In the genomic region with DNA sequence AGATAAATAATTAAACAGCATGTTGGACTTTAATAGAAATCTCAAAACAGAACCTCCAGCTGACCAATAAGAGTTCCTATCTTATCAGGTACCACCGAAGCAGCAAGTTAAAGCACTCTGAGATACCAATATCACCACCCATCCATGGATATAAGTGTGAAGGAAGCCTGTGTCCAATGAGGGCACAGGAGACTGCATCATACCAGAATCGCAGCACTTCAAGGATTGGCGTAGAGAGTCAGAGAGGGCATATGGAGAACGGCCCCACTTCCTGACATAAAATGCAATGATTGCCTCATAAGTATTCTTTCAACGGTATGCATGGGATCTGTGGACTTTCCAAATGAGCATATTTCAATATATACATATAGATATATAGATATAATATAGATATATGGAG, we compare ENCODE assay signal across 32 mouse cellular contexts. TPM values are rescaled to one million over a fixed set of nuclear protein-coding genes. Genes with fewer than 3 reads are reported as not detected.
"Had no signal": no experiment of that assay in that cellular context is flagged by ENCODE, and none has a peak within 500 bp of the region (broad histone marks: within the 10 kb centered on the region; RNA-seq: fewer than 3 reads in every experiment).

No protein-coding gene starts in this region.

- H3K27me3 ChIP-seq: kidney, embryonic 15.5 days; limb, embryonic 12.5 days; limb, embryonic 15.5 days; megakaryocyte, embryonic 14.5 days; midbrain, embryonic 13.5 days; neural tube, embryonic 13.5 days had no signal

- DNase-seq: kidney, adult 18-20 months; kidney, postnatal 14 days; kidney, postnatal 4 days; left cerebral cortex, postnatal 4 days; liver, postnatal 0 days; lung, embryonic 14.5 days; retina, postnatal 1 day; right cerebral cortex, postnatal 25 days; thymus, adult 2 months; thymus, postnatal 25 days had no signal

- H3K4me3 ChIP-seq: kidney, embryonic 15.5 days; limb, embryonic 12.5 days; limb, embryonic 15.5 days; megakaryocyte, embryonic 14.5 days; midbrain, embryonic 10.5 days; midbrain, embryonic 13.5 days; myocyte; neural tube, embryonic 13.5 days had no signal

- H3K9ac ChIP-seq: kidney, embryonic 15.5 days; limb, embryonic 12.5 days; limb, embryonic 15.5 days; liver, embryonic 14.5 days; liver, postnatal 0 days; lung, embryonic 14.5 days; midbrain, embryonic 13.5 days; neural tube, embryonic 13.5 days had no signal

- H3K4me2 ChIP-seq: kidney, embryonic 15.5 days; limb, embryonic 12.5 days; limb, embryonic 15.5 days; liver, embryonic 11.5 days; lung, embryonic 14.5 days; midbrain, embryonic 13.5 days; neural tube, embryonic 13.5 days had no signal

- H3K27ac ChIP-seq: kidney, embryonic 15.5 days; limb, embryonic 12.5 days; limb, embryonic 15.5 days; liver, embryonic 14.5 days; midbrain, embryonic 10.5 days; midbrain, embryonic 13.5 days; neural tube, embryonic 13.5 days had no signal

- H3K4me1 ChIP-seq: kidney, embryonic 15.5 days; limb, embryonic 12.5 days; limb, embryonic 15.5 days; megakaryocyte, embryonic 14.5 days; midbrain, embryonic 10.5 days; midbrain, embryonic 13.5 days; neural tube, embryonic 13.5 days had no signal

- H3K36me3 ChIP-seq: kidney, embryonic 15.5 days; limb, embryonic 12.5 days; limb, embryonic 15.5 days; midbrain, embryonic 10.5 days; midbrain, embryonic 13.5 days; neural tube, embryonic 13.5 days had no signal

- ATAC-seq: liver, postnatal 0 days; midbrain, embryonic 13.5 days; midbrain, embryonic 16.5 days had no signal

- H3K9me3 ChIP-seq: kidney, embryonic 15.5 days; limb, embryonic 12.5 days; limb, embryonic 15.5 days; midbrain, embryonic 10.5 days; midbrain, embryonic 13.5 days; neural tube, embryonic 13.5 days had no signal

RNA-seq across cellular contexts. Expression of gene Ctsg, which starts 2.6 kb away (rescaled TPM):
- total RNA-seq: layer of hippocampus, adult 18-20 months; layer of hippocampus, postnatal 14 days; left cerebral cortex, adult 8-10 months; left cerebral cortex, postnatal 14 days; monocyte, adult 5-6 weeks; neutrophil, adult 5-6 weeks had no signal
- polyA plus RNA-seq: limb, embryonic 12.5 days; lung, embryonic 14.5 days; midbrain, embryonic 10.5 days; midbrain, embryonic 13.5 days; midbrain, embryonic 16.5 days; neural tube, embryonic 13.5 days; small intestine, adult 2 months had no signal

RNA-seq across cellular contexts. Expression of gene Gzme, which starts 15.4 kb away (rescaled TPM):
- total RNA-seq: layer of hippocampus, adult 18-20 months; layer of hippocampus, postnatal 14 days; left cerebral cortex, adult 8-10 months; left cerebral cortex, postnatal 14 days; left cerebral cortex, postnatal 4 days; monocyte, adult 5-6 weeks; neutrophil, adult 5-6 weeks had no signal
- polyA plus RNA-seq: kidney, embryonic 15.5 days; limb, embryonic 12.5 days; limb, embryonic 15.5 days; liver, embryonic 11.5 days; liver, embryonic 14.5 days; liver, postnatal 0 days; lung, embryonic 14.5 days; lung, postnatal 0 days; macrophage; midbrain, embryonic 10.5 days; midbrain, embryonic 13.5 days; midbrain, embryonic 16.5 days; neural tube, embryonic 13.5 days; small intestine, adult 2 months; spleen, adult 2 months; stomach, embryonic 16.5 days; thymus, adult 2 months had no signal

RNA-seq across cellular contexts. Expression of gene Mcpt8, which starts 19.9 kb away (rescaled TPM):
- total RNA-seq: layer of hippocampus, adult 18-20 months; layer of hippocampus, postnatal 14 days; left cerebral cortex, adult 8-10 months; left cerebral cortex, postnatal 14 days; left cerebral cortex, postnatal 4 days had no signal
- polyA plus RNA-seq: limb, embryonic 12.5 days; liver, embryonic 11.5 days; midbrain, embryonic 10.5 days; midbrain, embryonic 13.5 days; midbrain, embryonic 16.5 days; neural tube, embryonic 13.5 days; small intestine, adult 2 months; thymus, adult 2 months had no signal

RNA-seq across cellular contexts. Expression of gene Gzmd, which starts 27.4 kb away (rescaled TPM):
- total RNA-seq: layer of hippocampus, adult 18-20 months; layer of hippocampus, postnatal 14 days; left cerebral cortex, adult 8-10 months; left cerebral cortex, postnatal 14 days; left cerebral cortex, postnatal 4 days; monocyte, adult 5-6 weeks; neutrophil, adult 5-6 weeks had no signal
- polyA plus RNA-seq: kidney, embryonic 15.5 days; limb, embryonic 12.5 days; limb, embryonic 15.5 days; liver, embryonic 11.5 days; liver, embryonic 14.5 days; liver, postnatal 0 days; lung, embryonic 14.5 days; lung, postnatal 0 days; macrophage; midbrain, embryonic 10.5 days; midbrain, embryonic 13.5 days; midbrain, embryonic 16.5 days; neural tube, embryonic 13.5 days; small intestine, adult 2 months; spleen, adult 2 months; stomach, embryonic 16.5 days; thymus, adult 2 months had no signal

RNA-seq across cellular contexts. Expression of gene Mcpt4, which starts 42.9 kb away (rescaled TPM):
- total RNA-seq: layer of hippocampus, postnatal 14 days; left cerebral cortex, adult 8-10 months; left cerebral cortex, postnatal 14 days; monocyte, adult 5-6 weeks; neutrophil, adult 5-6 weeks had no signal
- polyA plus RNA-seq: kidney, embryonic 15.5 days; limb, embryonic 12.5 days; liver, embryonic 11.5 days; lung, embryonic 14.5 days; macrophage; midbrain, embryonic 10.5 days; midbrain, embryonic 13.5 days; midbrain, embryonic 16.5 days; neural tube, embryonic 13.5 days had no signal
